Mouse (Mus musculus) liver, embryonic 14.5 days (tissue): ENCODE measurements around the gene Sord. TPM values are rescaled to one million over a fixed set of nuclear protein-coding genes. Genes with fewer than 3 reads are reported as not detected.

ENCODE experiments used
- ATAC-seq: fragments of 200-750 bp; cut with Nextera tagmentation; 2 replicates; pipeline ENCODE4 v1.8.0; 2017; ENCODE audit warnings: moderate number of reproducible peaks, mild to moderate bottlenecking, moderate library complexity; ENCODE audit not compliant: insufficient read depth
- DNase-seq, 3 experiments: peaks; one replicate each; pipeline ENCODE4 v3.0.0-alpha.2; 2012 to 2013; ENCODE audit warnings: low read depth in 3 of 3, low spot score in 3 of 3
- H3K27ac ChIP-seq: fragments of 300-500 bp; sonication (generic); 2 replicates; pipeline ENCODE4 v1.5.1; 2014; ENCODE audit warnings: moderate library complexity, mild to moderate bottlenecking, control low read depth, inconsistent platforms
- H3K27me3 ChIP-seq: fragments of 300-500 bp; sonication (generic); 2 replicates; pipeline ENCODE4 v1.6.1; 2014; ENCODE audit warnings: mild to moderate bottlenecking, low read length, moderate library complexity; ENCODE audit not compliant: control insufficient read depth, insufficient read depth
- H3K36me3 ChIP-seq: fragments of 300-500 bp; sonication (generic); replicated peaks from 2 replicates; pipeline ENCODE4 v1.6.1; 2014; ENCODE audit warnings: low read depth; ENCODE audit not compliant: control insufficient read depth, insufficient read depth
- H3K4me1 ChIP-seq, 2 experiments: fragments of 200-500 bp in 1 of 2; fragments of 300-500 bp in 1 of 2; sonication (generic) in 1 of 2; replicated peaks; 2 replicates each; pipeline ENCODE4 v1.6.1; 2012 to 2014; ENCODE audit warnings: antibody characterized with exemption in 1 of 2, inconsistent platforms in 1 of 2, low read length in 1 of 2; ENCODE audit not compliant: control insufficient read depth in 2 of 2, insufficient read depth in 2 of 2
- H3K4me2 ChIP-seq: fragments of 300-500 bp; sonication (generic); 2 replicates; pipeline ENCODE4 v1.6.1; 2014; ENCODE audit warnings: low read depth, mild to moderate bottlenecking, control low read depth, moderate library complexity
- H3K4me3 ChIP-seq, 2 experiments: fragments of 200-500 bp in 1 of 2; fragments of 300-500 bp in 1 of 2; sonication (generic) in 1 of 2; 2 replicates each; pipeline ENCODE4 v1.5.1; 2012 to 2014; ENCODE audit warnings: low read depth in 2 of 2, low read length in 2 of 2, mild to moderate bottlenecking in 2 of 2, control low read depth in 1 of 2, inconsistent platforms in 1 of 2, moderate library complexity in 1 of 2; ENCODE audit not compliant: insufficient read depth in 1 of 2
- H3K9ac ChIP-seq: fragments of 300-500 bp; sonication (generic); replicated peaks from 2 replicates; pipeline ENCODE4 v1.6.1; 2014; ENCODE audit warnings: mild to moderate bottlenecking, control low read depth, moderate library complexity
- H3K9me3 ChIP-seq: fragments of 300-500 bp; sonication (generic); 2 replicates; pipeline ENCODE4 v1.6.1; 2016; ENCODE audit warnings: low read length, mixed read lengths; ENCODE audit not compliant: control insufficient read depth
- CTCF ChIP-seq: IDR thresholded peaks from 2 replicates; pipeline ENCODE4 v1.5.1; 2016; ENCODE audit warnings: antibody characterized with exemption, low read depth, control low read depth
- EP300 ChIP-seq: IDR thresholded peaks from 2 replicates; pipeline ENCODE4 v1.6.1; 2016; ENCODE audit warnings: antibody characterized with exemption, low read depth
- WGBS: fragments of 180-500 bp; shearing (Covaris S2); extraction: QIAGEN DNeasy Blood & Tissue Kit; methylation state at CpG from one replicate; pipeline ENCODE4 v1.1.7; 2014; ENCODE audit not compliant: insufficient replicate concordance; 5-methylcytosine and 5-hydroxymethylcytosine counted together
- polyA plus RNA-seq, 2 experiments: library from polyadenylated mRNA; depleted of rRNA in 1 of 2; stranded (reverse) in 1 of 2; unstranded in 1 of 2; fragments of >200 nt; fragmentation: Nextera tagmentation in 1 of 2; extraction: Ambion mirVana in 1 of 2; gene quantifications; 2 replicates each; pipeline versions ENCODE4 v1.2.1 to v1.2.3; 2012 to 2014

The Sord gene
- polyA plus RNA-seq, 2 experiments, result 68.4 to 146 TPM

GRCm38 (mm10) chr2:122297271-122298095, 62.9 kb downstream of the Sord start:
- TF ChIP-seq CTCF (no peak), EP300 (no peak)

GRCm38 (mm10) chr2:122298096-122298499, 63.5 kb downstream of the Sord start, which contains the start of gene Duox2:
TSS of gene Duox2 (minus strand) at chr2:122298449.
- 0 out of 4 replicates have a peak, but pooled peaks cover 0 to 2% of the 10 kb centered on the region in 2 experiments for H3K4me1 ChIP-seq
- no peak for DNase-seq
- 4% methylated on average over 13 of the region's 13 CpGs for WGBS
- ATAC-seq, result no peak
- H3K27ac ChIP-seq, result no peak within 1 kb of the TSS
- H3K36me3 ChIP-seq, result no peaks in the 10 kb centered on the region
- H3K27me3 ChIP-seq, result peaks cover 83% of the 10 kb centered on the region
- H3K9me3 ChIP-seq, result no peaks in the 10 kb centered on the region
- no peak within 1 kb of the TSS for H3K4me3 ChIP-seq
- TF ChIP-seq CTCF, result no peak
- TF ChIP-seq EP300, result no peak
- peak within 1 kb of the TSS; percentile 41 for H3K4me2 ChIP-seq
- no peak within 1 kb of the TSS for H3K9ac ChIP-seq

More at GRCm38 (mm10) chr2:122297271-122298095, 62.9 kb downstream of the Sord start:
- WGBS, result 2% methylated on average over 35 of the region's 35 CpGs
- Histone ChIP-seq H3K9me3 (no peaks in the 10 kb centered on the region), H3K36me3 (no peaks in the 10 kb centered on the region), H3K4me3 (no peak overlapping the region), H3K27me3 (peaks cover 81% of the 10 kb centered on the region), H3K27ac (no peak overlapping the region), H3K4me1 (0 out of 4 replicates have a peak, but pooled peaks cover 0 to 2% of the 10 kb centered on the region in 2 experiments), H3K9ac (no peak overlapping the region), H3K4me2 (no peak overlapping the region)
- DNase-seq (no peak), ATAC-seq (no peak)

- Histone ChIP-seq H3K9ac (no peak within 1 kb of the TSS), H3K9me3 (no peaks in the 10 kb centered on the region), H3K4me1 (0 out of 4 replicates have a peak, but pooled peaks cover 0 to 2% of the 10 kb centered on the region in 2 experiments), H3K4me2 (peak within 1 kb of the TSS; percentile 41), H3K4me3 (no peak within 1 kb of the TSS), H3K36me3 (no peaks in the 10 kb centered on the region), H3K27ac (no peak within 1 kb of the TSS), H3K27me3 (peaks cover 83% of the 10 kb centered on the region)
- WGBS, result 2% methylated on average over 43 of the region's 43 CpGs
- ATAC-seq, result no peak
- TF ChIP-seq EP300 (no peak), CTCF (no peak)
- no peak for DNase-seq
Measured at GRCm38 (mm10) chr2:122298596-122299490, 64.3 kb downstream of the Sord start, which contains the start of gene Duoxa2. TSS of gene Duoxa2 (plus strand) at chr2:122298900.

GRCm38 (mm10) chr2:122299911-122300655, 65.5 kb downstream of the Sord start:
- no peak overlapping the region for H3K4me2 ChIP-seq
- no peak overlapping the region for H3K9ac ChIP-seq
- TF ChIP-seq EP300 (no peak), CTCF (no peak)
- no peak overlapping the region for H3K27ac ChIP-seq
- 0 out of 4 replicates have a peak, but pooled peaks cover 0 to 2% of the 10 kb centered on the region in 2 experiments for H3K4me1 ChIP-seq
- WGBS, result 10% methylated on average over 14 of the region's 14 CpGs
- no peaks in the 10 kb centered on the region for H3K36me3 ChIP-seq
- H3K9me3 ChIP-seq, result no peaks in the 10 kb centered on the region
- H3K4me3 ChIP-seq, result no peak overlapping the region
- no peak for DNase-seq
- peaks cover 77% of the 10 kb centered on the region for H3K27me3 ChIP-seq
- ATAC-seq, result no peak
